Mouse (Mus musculus): ENCODE measurements around the gene Pla2g4a. TPM values are rescaled to one million over a fixed set of nuclear protein-coding genes. Genes with fewer than 3 reads are reported as not detected.

Gene Pla2g4a
- polyA plus RNA-seq, 1 experiment from 2014 or later, result 5.5 TPM

DNA sequence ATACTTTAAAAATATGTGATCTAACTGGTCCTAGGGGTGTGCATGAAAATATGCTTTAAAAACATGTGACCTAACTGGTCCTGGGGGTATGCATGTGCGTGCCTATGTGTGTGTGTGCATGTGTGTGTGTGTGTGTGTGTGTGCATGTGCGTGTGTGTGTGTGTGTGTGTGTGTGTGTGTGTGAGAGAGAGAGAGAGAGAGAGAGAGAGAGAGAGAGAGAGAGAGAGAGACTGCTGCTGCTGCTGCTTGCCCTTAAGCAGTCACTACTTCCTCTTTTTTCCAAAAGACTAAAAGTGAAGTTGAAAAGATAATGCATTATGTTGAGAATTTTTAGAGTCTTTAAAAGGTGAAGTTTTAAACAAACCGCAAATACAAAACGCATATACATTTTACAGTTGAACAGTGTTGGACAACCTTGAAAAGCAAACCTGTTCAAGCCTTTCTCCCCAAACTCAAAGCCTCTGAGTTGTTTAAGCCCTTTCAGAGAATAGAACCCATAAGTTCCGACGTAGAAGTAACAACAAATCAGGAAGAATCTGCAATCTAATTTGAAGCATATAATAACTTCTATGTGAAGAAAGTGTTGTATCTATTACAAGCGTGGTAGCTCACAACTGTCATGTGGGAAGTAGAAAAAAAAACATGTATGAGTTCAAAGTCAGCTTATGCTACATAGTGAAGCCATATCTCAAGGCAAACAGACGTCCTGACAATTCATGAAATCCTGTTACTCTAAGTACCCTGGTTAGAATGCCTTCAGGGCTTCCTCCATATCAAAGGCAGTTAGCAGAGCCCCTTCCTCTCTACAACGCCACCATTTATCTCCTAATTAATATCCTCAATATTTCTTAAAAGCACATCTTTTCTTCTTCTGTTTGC is 574 bp upstream of the Pla2g4a start:
- H3K4me2 ChIP-seq (ENCODE audit: low read depth, low read length), result peak overlapping the region; percentile 75
- peak overlapping the region; percentile 77; the same call in 1 of the 2 replicates for H3K9ac ChIP-seq (replicated peaks)
- WGBS (ENCODE audit: insufficient replicate concordance), result 30% methylated on average over 9 of the region's 9 CpGs
- no peaks in the 10 kb centered on the region for H3K9me3 ChIP-seq (ENCODE audit: low read length)
- ATAC-seq (peak; percentile 59), DNase-seq (no peak)
- peak overlapping the region; percentile 69 for H3K4me3 ChIP-seq (ENCODE audit: low read depth, low read length)
- no peaks in the 10 kb centered on the region for H3K27me3 ChIP-seq (ENCODE audit: insufficient read depth, low read length)
- H3K27ac ChIP-seq (ENCODE audit: low read depth), result no peak overlapping the region; the same call in 1 of the 2 replicates
- TF ChIP-seq CTCF (IDR thresholded peaks at IDR 0.05; ENCODE audit: low read depth), result no peak
- no peak for TF ChIP-seq EP300 (IDR thresholded peaks at IDR 0.05; ENCODE audit: low read depth)
- H3K36me3 ChIP-seq (replicated peaks; ENCODE audit: insufficient read depth, low read length), result no peaks in the 10 kb centered on the region
- no peaks in the 10 kb centered on the region for H3K4me1 ChIP-seq (ENCODE audit: insufficient read depth)

DNA sequence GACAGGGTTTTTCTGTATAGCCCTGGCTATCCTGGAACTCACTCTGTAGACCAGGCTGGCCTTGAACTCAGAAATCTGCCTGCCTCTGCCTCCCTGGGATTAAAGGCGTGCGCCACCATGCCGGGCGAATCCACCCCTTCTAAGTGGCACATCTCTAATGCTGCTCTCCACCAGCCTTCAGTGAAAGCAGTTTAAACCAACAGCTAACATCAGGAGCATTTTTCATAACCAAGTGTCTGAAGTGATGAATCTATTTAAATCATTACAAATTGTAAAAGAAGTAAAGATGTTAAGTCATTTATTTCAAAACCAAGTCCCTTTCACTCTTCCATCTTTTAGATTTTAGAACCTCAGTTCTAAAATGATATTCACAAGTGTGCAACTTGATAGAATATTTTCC is 839 bp downstream of the Pla2g4a start:
- WGBS (ENCODE audit: insufficient replicate concordance), result 80% methylated on average over 4 of the region's 4 CpGs
- TF ChIP-seq EP300 (IDR thresholded peaks at IDR 0.05; ENCODE audit: low read depth) (no peak), CTCF (IDR thresholded peaks at IDR 0.05; ENCODE audit: low read depth) (no peak)
- Histone ChIP-seq H3K36me3 (replicated peaks; ENCODE audit: insufficient read depth, low read length) (no peaks in the 10 kb centered on the region), H3K9me3 (ENCODE audit: low read length) (no peaks in the 10 kb centered on the region), H3K9ac (replicated peaks) (no peak overlapping the region), H3K4me2 (ENCODE audit: low read depth, low read length) (peak overlapping the region; percentile 75), H3K4me3 (ENCODE audit: low read depth, low read length) (peak overlapping the region; percentile 69), H3K4me1 (ENCODE audit: insufficient read depth) (no peaks in the 10 kb centered on the region), H3K27me3 (ENCODE audit: insufficient read depth, low read length) (no peaks in the 10 kb centered on the region), H3K27ac (ENCODE audit: low read depth) (peak overlapping the region; percentile 88; the same call in 1 of the 2 replicates)
- ATAC-seq (no peak), DNase-seq (no peak)

DNA sequence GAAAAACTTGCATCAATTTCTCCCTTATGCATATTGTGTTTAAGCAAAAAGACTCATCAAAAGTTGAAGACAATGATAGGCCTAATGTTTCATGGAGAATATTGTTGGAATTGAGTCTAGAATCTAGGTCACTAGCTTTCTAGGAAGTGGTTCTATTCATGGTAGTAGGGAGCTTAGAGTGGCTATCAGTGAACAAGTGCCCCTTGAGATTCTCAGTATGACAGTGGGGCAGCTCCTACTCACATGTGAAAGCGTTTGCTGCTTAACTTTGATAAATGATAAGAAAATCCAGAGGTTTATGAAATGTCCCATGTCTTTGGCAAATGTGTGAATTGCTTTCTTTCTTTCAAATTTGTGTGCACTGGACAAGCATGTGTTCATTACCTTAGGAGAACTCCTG is 2.0 kb downstream of the Pla2g4a start:
- WGBS (ENCODE audit: insufficient replicate concordance), result 31% methylated on average over 1 of the region's 1 CpGs
- DNase-seq (no peak), ATAC-seq (no peak)
- no peaks in the 10 kb centered on the region for H3K36me3 ChIP-seq (replicated peaks; ENCODE audit: insufficient read depth, low read length)
- no peaks in the 10 kb centered on the region for H3K27me3 ChIP-seq (ENCODE audit: insufficient read depth, low read length)
- H3K4me1 ChIP-seq (ENCODE audit: insufficient read depth), result no peaks in the 10 kb centered on the region
- H3K9ac ChIP-seq (replicated peaks), result no peak overlapping the region
- H3K9me3 ChIP-seq (ENCODE audit: low read length), result no peaks in the 10 kb centered on the region
- H3K4me3 ChIP-seq (ENCODE audit: low read depth, low read length), result no peak overlapping the region
- no peak for TF ChIP-seq EP300 (IDR thresholded peaks at IDR 0.05; ENCODE audit: low read depth)
- no peak for TF ChIP-seq CTCF (IDR thresholded peaks at IDR 0.05; ENCODE audit: low read depth)
- H3K4me2 ChIP-seq (ENCODE audit: low read depth, low read length), result peak overlapping the region; percentile 1; the same call in 1 of the 2 replicates
- H3K27ac ChIP-seq (ENCODE audit: low read depth), result no peak overlapping the region

DNA sequence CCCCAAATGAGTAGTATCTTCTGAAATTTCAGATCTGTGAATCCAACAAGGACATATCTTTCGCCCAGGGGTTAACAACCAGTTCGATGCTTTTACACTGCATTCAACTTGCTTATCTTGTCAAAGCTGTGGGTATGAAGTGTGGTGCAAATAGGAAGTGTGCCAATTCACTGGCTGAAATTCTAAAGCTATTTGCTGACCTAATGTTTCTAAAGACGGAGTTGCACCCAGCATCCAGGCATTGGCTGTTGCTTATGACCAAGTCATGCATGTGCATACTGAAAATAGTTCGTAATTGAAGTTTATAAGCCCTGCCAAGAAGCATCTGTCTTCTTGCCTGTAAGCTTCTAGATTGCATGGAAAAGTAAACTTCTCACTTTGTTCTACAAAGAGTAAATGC is 5.6 kb downstream of the Pla2g4a start:
- no peak overlapping the region for H3K9ac ChIP-seq (replicated peaks)
- 39% methylated on average over 4 of the region's 4 CpGs for WGBS (ENCODE audit: insufficient replicate concordance)
- no peaks in the 10 kb centered on the region for H3K36me3 ChIP-seq (replicated peaks; ENCODE audit: insufficient read depth, low read length)
- H3K27ac ChIP-seq (ENCODE audit: low read depth), result no peak overlapping the region
- H3K27me3 ChIP-seq (ENCODE audit: insufficient read depth, low read length), result no peaks in the 10 kb centered on the region
- no peaks in the 10 kb centered on the region for H3K9me3 ChIP-seq (ENCODE audit: low read length)
- no peak overlapping the region for H3K4me2 ChIP-seq (ENCODE audit: low read depth, low read length)
- H3K4me3 ChIP-seq (ENCODE audit: low read depth, low read length), result no peak overlapping the region
- peak; percentile 55 for ATAC-seq
- no peak for TF ChIP-seq EP300 (IDR thresholded peaks at IDR 0.05; ENCODE audit: low read depth)
- TF ChIP-seq CTCF (IDR thresholded peaks at IDR 0.05; ENCODE audit: low read depth), result no peak
- DNase-seq, result no peak
- H3K4me1 ChIP-seq (ENCODE audit: insufficient read depth), result no peaks in the 10 kb centered on the region

DNA sequence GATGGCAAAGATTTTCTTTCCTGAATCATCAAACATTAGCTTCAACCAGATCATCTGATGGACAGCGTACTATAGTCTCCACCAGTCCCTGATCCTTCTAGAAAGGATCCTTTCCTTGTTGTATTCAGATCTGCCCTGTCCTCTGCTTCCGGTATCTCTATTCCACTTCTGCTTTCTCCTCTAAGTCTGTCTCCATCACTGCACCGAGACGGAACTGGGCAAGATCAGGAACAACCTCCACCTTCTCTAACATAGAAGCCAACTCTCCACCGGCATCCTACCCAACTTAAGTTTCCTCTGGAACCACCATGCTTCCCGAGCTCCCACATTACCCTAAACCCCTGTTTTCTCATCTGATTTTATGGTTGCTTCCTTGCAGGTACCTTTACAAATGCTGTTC is 7.1 kb downstream of the Pla2g4a start:
- 0 out of 2 replicates have a peak overlapping the region, but pooled peaks have one; percentile 16 for H3K27ac ChIP-seq (ENCODE audit: low read depth)

DNA sequence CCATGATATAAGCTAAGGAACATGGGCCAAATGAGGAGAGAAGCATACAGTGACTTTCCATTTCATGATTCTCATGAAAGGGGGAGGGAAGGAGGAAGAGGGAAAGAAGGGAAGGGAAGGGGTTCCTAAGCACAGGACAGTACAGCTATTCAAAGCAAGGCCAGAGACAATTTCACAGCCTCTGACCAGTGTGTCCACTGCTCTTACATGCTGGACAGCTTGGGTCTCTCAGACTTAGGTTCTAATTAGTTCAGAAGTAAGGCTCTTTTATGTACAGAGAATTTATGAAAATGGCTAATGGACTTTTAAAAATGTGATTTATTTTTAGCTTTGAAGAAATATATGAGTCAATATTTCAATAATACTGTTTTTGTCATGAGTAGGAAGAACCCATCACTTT is 9.0 kb downstream of the Pla2g4a start:
- Histone ChIP-seq H3K9me3 (ENCODE audit: low read length) (no peaks in the 10 kb centered on the region), H3K27ac (ENCODE audit: low read depth) (no peak overlapping the region), H3K36me3 (replicated peaks; ENCODE audit: insufficient read depth, low read length) (no peaks in the 10 kb centered on the region), H3K9ac (replicated peaks) (no peak overlapping the region), H3K4me2 (ENCODE audit: low read depth, low read length) (no peak overlapping the region), H3K4me1 (ENCODE audit: insufficient read depth) (peaks cover 6% of the 10 kb centered on the region; the same call in 1 of the 2 replicates), H3K27me3 (ENCODE audit: insufficient read depth, low read length) (no peaks in the 10 kb centered on the region), H3K4me3 (ENCODE audit: low read depth, low read length) (no peak overlapping the region)
- DNase-seq, result no peak
- no peak for ATAC-seq
- no peak for TF ChIP-seq EP300 (IDR thresholded peaks at IDR 0.05; ENCODE audit: low read depth)

More for the DNA sequence above, 7.1 kb downstream of the Pla2g4a start:
- Histone ChIP-seq H3K4me2 (ENCODE audit: low read depth, low read length) (no peak overlapping the region), H3K9me3 (ENCODE audit: low read length) (no peaks in the 10 kb centered on the region), H3K9ac (replicated peaks) (no peak overlapping the region), H3K27me3 (ENCODE audit: insufficient read depth, low read length) (no peaks in the 10 kb centered on the region), H3K36me3 (replicated peaks; ENCODE audit: insufficient read depth, low read length) (no peaks in the 10 kb centered on the region), H3K4me3 (ENCODE audit: low read depth, low read length) (no peak overlapping the region), H3K4me1 (ENCODE audit: insufficient read depth) (no peaks in the 10 kb centered on the region)
- WGBS (ENCODE audit: insufficient replicate concordance), result 50% methylated on average over 6 of the region's 6 CpGs
- DNase-seq, result no peak
- peak; percentile 40; the same call in 1 of the 2 replicates for ATAC-seq
- TF ChIP-seq CTCF (IDR thresholded peaks at IDR 0.05; ENCODE audit: low read depth), result no peak
- TF ChIP-seq EP300 (IDR thresholded peaks at IDR 0.05; ENCODE audit: low read depth), result no peak

Data from liver, postnatal 0 days (tissue).